Mouse (Mus musculus): ENCODE measurements at regions not wholly inside any gene's neighbourhood (a gene's known extent, or its start where the extent isn't known, plus 50 kb on each side); places are given as distances from the start of the nearest gene placed in this dataset.

DNA sequence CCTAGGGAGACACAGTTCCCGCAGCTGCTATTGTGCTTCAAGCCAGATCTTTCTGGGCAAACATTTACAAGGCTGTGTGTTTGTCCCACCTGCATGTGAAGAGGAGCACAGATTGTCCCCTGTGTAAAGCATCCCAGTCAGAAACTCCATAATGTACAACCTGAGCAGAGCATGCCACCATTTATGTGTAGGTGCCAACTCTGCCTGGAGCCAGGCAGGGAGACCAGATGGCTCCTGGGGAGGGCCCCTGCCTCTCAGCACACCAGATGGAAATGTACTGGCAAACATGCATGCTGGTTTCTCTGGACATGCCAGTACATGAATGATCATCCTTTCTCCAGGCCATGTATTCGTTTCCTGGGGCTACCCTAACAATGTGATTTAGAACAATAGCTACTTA lies 98.6 kb upstream of the Foxp3 start:
- DNase-seq: no peak

DNA sequence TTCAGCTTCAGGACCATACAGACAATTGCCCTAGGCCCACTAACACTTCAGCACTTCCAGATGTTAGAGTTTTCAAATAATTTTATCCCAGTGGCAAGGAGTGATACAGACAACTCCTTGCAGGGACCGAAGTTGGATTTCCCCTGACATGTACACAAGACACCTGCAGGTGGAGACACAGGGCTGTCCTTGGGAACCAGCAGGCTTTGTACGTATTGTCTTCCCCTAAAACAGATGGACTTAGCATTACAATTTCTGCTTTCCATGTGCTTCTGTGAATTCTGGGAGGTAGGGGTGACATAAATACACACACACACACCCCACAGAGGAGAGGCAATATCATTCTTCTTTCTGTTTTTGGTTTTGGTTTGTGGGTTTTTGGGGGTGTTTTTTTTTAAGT lies 98.2 kb upstream of the Usp27x start:
- DNase-seq: peak; percentile 12

DNA sequence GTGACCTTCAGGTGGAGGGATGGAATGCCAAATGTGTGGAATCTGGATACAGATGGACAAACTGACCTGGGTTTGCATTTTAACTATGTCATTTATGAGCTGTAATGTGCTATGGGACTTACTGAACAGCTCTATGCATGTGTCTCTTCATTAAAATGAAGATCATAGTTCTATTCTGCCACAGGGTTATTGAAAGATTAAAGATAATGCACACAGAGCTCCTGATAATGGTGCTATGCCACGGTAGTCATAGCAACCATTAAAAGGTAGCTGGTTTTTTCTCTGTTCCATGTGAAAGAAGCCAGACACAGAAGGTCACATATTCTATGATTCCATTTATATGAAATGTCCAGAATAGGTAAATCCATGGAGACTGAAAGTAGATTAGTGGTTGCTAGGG lies 94.2 kb upstream of the Usp27x start:
- no peak for DNase-seq

DNA sequence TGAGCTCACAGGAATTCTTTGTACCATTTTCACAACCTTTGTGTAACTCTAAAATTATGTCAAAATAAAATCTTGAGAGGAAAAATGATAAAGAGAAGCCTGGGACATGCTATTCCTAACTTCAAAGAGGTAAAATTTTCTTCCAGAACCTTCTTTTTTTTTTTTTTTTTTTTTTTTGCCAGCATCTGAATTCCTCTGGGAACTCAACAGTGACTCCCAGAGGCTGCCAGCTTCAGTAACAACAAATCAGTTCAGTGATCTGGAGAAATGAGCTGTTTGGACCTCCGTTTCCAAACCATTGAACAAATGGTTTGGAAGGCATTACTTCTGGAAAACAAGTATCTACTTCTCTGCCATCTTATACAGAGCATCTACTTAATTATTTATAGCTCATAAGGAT lies 92.4 kb upstream of the Usp27x start:
- peak; percentile 6 for DNase-seq

GRCm38 (mm10) chrX:7456851-7457250 lies 81.2 kb upstream of the Usp27x start:
- no peak for DNase-seq

GRCm38 (mm10) chrX:7445035-7445434 lies 69.4 kb upstream of the Usp27x start:
- peak; percentile 54 for DNase-seq

GRCm38 (mm10) chrX:7444583-7444982 lies 69.0 kb upstream of the Usp27x start:
- no peak for DNase-seq

DNA sequence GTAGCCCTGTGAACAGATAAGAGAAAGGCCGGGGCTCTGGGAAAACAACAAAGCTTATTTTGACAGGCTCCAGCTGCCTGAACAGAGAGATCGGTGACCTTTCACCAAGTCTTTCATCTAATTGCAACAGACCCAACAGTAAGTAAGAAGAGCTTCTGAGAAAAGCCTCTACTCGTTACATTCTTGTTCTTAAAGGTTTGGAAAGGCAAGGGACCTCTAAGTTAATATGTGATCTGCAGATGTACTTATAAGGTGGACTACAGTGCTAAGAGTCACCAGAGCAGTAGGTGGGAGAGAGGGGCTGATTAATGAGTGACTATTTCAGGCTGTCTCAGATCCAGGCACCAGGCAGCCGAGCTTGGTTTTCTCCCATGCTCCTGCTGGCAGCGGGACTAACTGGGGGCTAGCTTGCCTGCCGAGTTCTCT lies 68.4 kb upstream of the Usp27x start:
- peak; percentile 62 for DNase-seq

DNA sequence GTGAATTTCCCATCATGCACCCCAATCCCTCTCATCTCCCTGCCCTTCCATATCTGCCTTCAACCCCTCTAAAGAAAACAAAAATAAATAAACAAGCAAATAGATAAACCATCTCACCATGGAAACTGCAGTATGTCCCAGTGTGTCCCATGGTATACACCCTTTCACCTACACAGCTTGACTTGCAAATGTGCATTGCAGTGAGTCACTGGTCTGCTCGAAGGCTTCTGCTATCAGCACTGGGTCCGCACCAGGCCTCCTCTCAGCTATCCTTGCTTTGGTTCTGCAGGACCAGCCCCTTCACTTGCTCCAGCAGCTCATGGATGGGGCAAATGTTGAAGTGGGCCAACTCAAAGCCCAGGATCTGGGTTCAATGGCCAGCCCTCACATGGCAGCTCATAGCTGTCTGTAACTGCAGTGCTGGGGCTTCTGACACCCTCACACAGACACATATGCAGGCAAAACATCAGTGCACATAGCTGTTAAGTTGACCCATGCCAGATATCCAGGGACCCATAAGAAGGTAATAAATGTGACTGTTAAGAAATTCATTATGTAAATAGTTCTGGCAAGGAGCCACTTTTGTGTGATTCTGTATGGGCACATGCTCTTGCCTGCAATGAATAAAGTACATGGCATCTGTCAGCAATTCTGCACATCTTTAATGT lies 59.9 kb upstream of the Usp27x start:
- DNase-seq: no peak

GRCm38 (mm10) chrX:7434268-7434667 lies 58.6 kb upstream of the Usp27x start:
- no peak for DNase-seq

- no peak for DNase-seq
These were observed 54.8 kb upstream of the Usp27x start for GRCm38 (mm10) chrX:7430456-7430855.

DNA sequence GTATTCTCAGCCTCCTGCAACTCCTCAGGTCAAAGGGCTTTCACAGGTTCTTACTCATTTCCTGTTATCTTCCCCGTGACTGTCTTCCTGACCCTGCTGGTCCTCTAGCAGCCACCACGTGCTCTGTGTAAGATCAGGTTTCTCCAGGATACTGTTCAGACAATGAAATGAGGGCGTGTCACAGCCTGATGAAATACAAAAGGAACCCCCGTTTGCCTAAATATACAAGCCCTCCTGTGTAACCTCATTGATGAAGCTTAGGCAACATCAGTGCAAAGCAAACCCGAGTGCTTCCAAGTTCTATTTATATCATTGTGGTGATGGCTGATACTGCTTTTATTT lies 53.9 kb upstream of the Usp27x start:
- DNase-seq: no peak

DNA sequence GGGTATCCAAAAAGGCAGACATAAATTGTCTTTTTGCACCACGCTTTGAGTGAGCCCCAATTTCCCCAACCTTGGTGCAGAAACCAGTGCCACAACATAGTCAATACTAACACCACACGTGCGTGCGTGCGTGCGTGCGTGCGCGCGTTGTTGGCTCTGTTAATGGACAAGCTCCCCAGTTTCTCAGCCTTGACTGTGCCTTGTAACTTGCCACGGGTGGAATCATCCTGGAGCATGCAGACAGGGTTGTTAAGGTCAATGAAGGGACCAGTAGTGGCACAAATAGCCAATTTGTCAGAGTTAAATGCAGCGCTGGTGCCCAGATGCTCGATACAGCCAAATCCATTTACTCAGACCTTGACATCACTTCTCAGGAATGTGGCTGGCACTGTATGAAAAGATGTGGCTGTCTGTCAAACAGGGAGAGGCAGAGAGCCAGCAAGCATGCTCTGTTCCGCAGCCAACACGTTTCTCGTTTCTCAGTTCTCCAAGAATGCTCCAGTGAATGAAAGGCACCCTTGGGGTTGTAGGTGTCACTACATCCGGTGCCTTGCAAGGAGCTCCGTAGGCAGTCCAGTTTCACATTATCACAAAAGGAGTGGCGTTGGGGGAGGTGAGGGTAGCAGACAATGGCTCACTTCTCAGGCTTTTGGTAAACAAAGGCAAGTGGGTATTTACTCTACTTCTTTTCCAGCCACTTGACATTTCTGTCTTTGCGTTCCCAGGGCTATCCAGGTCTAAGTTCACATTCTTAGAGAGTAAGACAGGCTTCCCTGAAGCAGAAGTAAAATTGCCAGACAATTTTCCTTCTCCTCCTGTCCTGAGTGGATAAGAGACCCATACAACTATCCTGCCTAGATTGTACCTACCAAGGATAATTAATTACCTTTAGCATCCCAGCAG lies 53.2 kb upstream of the Usp27x start:
- no peak for DNase-seq
